12 mouse cellular contexts compared by ENCODE assay signal in genomic region chr13:30192031-30192716, GRCm38 (mm10). TPM values are rescaled to one million over a fixed set of nuclear protein-coding genes. Genes with fewer than 3 reads are reported as not detected.
DNase-seq lines count a peak whose midpoint lies in the region; ATAC-seq lines count a peak whose summit lies in the region.
"Had no signal": no experiment of that assay in that cellular context is flagged by ENCODE, and none has a peak within 500 bp of the region (broad histone marks: within the 10 kb centered on the region; RNA-seq: fewer than 3 reads in every experiment).

No protein-coding gene starts in this region.

- H3K36me3 ChIP-seq in heart, embryonic 16.5 days (ENCODE audit: control insufficient read depth, insufficient read depth) = no peaks in the 10 kb centered on the region
- H3K36me3 ChIP-seq in heart, embryonic 10.5 days = no peaks in the 10 kb centered on the region
- H3K36me3 ChIP-seq: liver, embryonic 12.5 days had no signal

- H3K4me2 ChIP-seq in heart, embryonic 16.5 days (ENCODE audit: low read depth, low read length) = no peak overlapping the region
- H3K4me2 ChIP-seq: liver, embryonic 12.5 days had no signal

- no peak for DNase-seq in heart, embryonic 10.5 days (ENCODE audit: low spot score)
- DNase-seq in 3134 (ENCODE audit: extremely low read depth, insufficient read length, low spot score) (peak; percentile 26), NIH3T3 (ENCODE audit: low read depth) (peak; percentile 44)
- DNase-seq in adrenal gland, adult 2 months = no peak
- no peak for DNase-seq in left cerebral cortex, postnatal 36 days (ENCODE audit: low spot score in 2 of 2)
- DNase-seq in layer of hippocampus, adult 8-10 months (ENCODE audit: low spot score in 2 of 2) = no peak
- DNase-seq: gastrocnemius, postnatal 10 days; kidney, adult 18-20 months had no signal

- intact Hi-C loops in left cerebral cortex, postnatal 36 days (cut with DNase I) = no loop called here

- H3K27ac ChIP-seq in heart, embryonic 16.5 days (ENCODE audit: low read length) = no peak overlapping the region
- no peak overlapping the region for H3K27ac ChIP-seq in heart, embryonic 10.5 days
- H3K27ac ChIP-seq: liver, embryonic 12.5 days had no signal

- no peak overlapping the region for H3K9ac ChIP-seq in heart, embryonic 16.5 days (ENCODE audit: low read length)
- H3K9ac ChIP-seq: liver, embryonic 12.5 days had no signal

- ATAC-seq in heart, embryonic 16.5 days (replicated peaks; ENCODE audit: extremely low read depth, insufficient read depth, low FRiP score) = peak; percentile 37; the same call in 1 of the 2 replicates
- ATAC-seq in inflammation-experienced regulatory T-cells, adult 6 months = peak; percentile 48
- ATAC-seq: liver, embryonic 12.5 days had no signal

- 64% methylated on average over 3 of the region's 3 CpGs for WGBS in heart, embryonic 16.5 days
- WGBS in heart, embryonic 10.5 days = 63% methylated on average over 3 of the region's 3 CpGs

- no peak overlapping the region for H3K4me3 ChIP-seq in heart, embryonic 16.5 days (ENCODE audit: low read length)
- no peak overlapping the region for H3K4me3 ChIP-seq in heart, embryonic 10.5 days
- H3K4me3 ChIP-seq: erythroblast, embryonic 14.5 days; liver, embryonic 12.5 days had no signal

- H3K4me1 ChIP-seq in heart, embryonic 16.5 days (ENCODE audit: control insufficient read depth, insufficient read depth, low read length) = no peaks in the 10 kb centered on the region
- no peaks in the 10 kb centered on the region for H3K4me1 ChIP-seq in heart, embryonic 10.5 days
- H3K4me1 ChIP-seq: liver, embryonic 12.5 days had no signal

- no peaks in the 10 kb centered on the region for H3K9me3 ChIP-seq in heart, embryonic 16.5 days (replicated peaks; ENCODE audit: control insufficient read depth, low read length)
- no peaks in the 10 kb centered on the region for H3K9me3 ChIP-seq in heart, embryonic 10.5 days
- H3K9me3 ChIP-seq: liver, embryonic 12.5 days had no signal

- no peaks in the 10 kb centered on the region for H3K27me3 ChIP-seq in heart, embryonic 16.5 days (ENCODE audit: control insufficient read depth, insufficient read depth, low read length)
- H3K27me3 ChIP-seq in heart, embryonic 10.5 days (ENCODE audit: insufficient read depth, poor library complexity, severe bottlenecking) = no peaks in the 10 kb centered on the region
- H3K27me3 ChIP-seq: liver, embryonic 12.5 days had no signal

RNA-seq across cellular contexts. Expression of gene Mboat1, which starts 55.9 kb away (rescaled TPM):
- 4.0 and 4.1 TPM in 2 replicates for polyA plus RNA-seq in heart, embryonic 16.5 days (2015; fragmentation: Nextera tagmentation; extraction: Ambion mirVana)
- 3.6 and 5.0 TPM in 2 replicates for polyA plus RNA-seq in heart, embryonic 10.5 days (2016; fragmentation: Nextera tagmentation; extraction: Ambion mirVana)
- 10 to 100 TPM; 15.5 to 17.2 (median 16.0) TPM for polyA plus RNA-seq in inflammation-experienced regulatory T-cells, adult 6 months (2017; shearing (Covaris generic))
- total RNA-seq in adrenal gland, adult 2 months (2021) = 1 to 10 TPM; 3.5 to 7.3 TPM
- 12.9 and 14.2 TPM in 2 replicates for polyA plus RNA-seq in adrenal gland, adult 2 months (2012; rRNA removed)
- total RNA-seq in left cerebral cortex, postnatal 36 days (2021) = 1 to 10 TPM in 1 of 2 experiments, under 1 TPM in 1; 0.75 to 1.1 TPM
- 1 to 10 TPM; 1.5 to 2.9 (median 2.6) TPM for total RNA-seq in layer of hippocampus, adult 8-10 months (2022)
- polyA plus RNA-seq: erythroblast, embryonic 14.5 days had no signal

Comparison
In these comparisons a context has a peak if more than half of its experiments do, and no peak if none do; other contexts are left out.
1. DNase-seq: peak in 3134 (single experiment) and NIH3T3 (single experiment); none in heart, embryonic 10.5 days (single experiment), adrenal gland, adult 2 months (single experiment), left cerebral cortex, postnatal 36 days (0 of 2) and layer of hippocampus, adult 8-10 months (0 of 2).